Mouse (Mus musculus): ENCODE data around the gene Rpap3. TPM values are rescaled to one million over a fixed set of nuclear protein-coding genes. Genes with fewer than 3 reads are reported as not detected.
"Not testable (repeated sequence)": the region's sequence is repeated elsewhere in the genome, so short reads cannot be mapped to it uniquely, and the experiment has no call there.

Rpap3 gene
- polyA plus RNA-seq, 1 experiment from 2014 or later, result 44.1 TPM

GRCm38 (mm10) chr15:97672211-97672765 is 33.3 kb downstream of the Rpap3 start:
- Histone ChIP-seq H3K27me3 (ENCODE audit: control insufficient read depth, insufficient read depth, low read length) (no peaks in the 10 kb centered on the region), H3K4me1 (replicated peaks; ENCODE audit: control insufficient read depth, insufficient read depth, low read length) (0 out of 2 replicates have a peak, but pooled peaks cover 2% of the 10 kb centered on the region), H3K4me3 (ENCODE audit: low read depth, low read length) (no peak overlapping the region), H3K36me3 (ENCODE audit: control insufficient read depth, insufficient read depth, low read length) (peaks cover 10% of the 10 kb centered on the region; the same call in 1 of the 2 replicates), H3K9ac (ENCODE audit: low read depth, low read length) (no peak overlapping the region), H3K27ac (ENCODE audit: low read depth, low read length) (no peak overlapping the region), H3K9me3 (ENCODE audit: control insufficient read depth, low read length) (no peaks in the 10 kb centered on the region), H3K4me2 (replicated peaks; ENCODE audit: low read depth, low read length) (no peak overlapping the region)
- peak; percentile 48 for DNase-seq (ENCODE audit: low spot score)
- peak; percentile 56 for ATAC-seq (ENCODE audit: low FRiP score)
- WGBS, result 77% methylated on average over 9 of the region's 9 CpGs

DNA sequence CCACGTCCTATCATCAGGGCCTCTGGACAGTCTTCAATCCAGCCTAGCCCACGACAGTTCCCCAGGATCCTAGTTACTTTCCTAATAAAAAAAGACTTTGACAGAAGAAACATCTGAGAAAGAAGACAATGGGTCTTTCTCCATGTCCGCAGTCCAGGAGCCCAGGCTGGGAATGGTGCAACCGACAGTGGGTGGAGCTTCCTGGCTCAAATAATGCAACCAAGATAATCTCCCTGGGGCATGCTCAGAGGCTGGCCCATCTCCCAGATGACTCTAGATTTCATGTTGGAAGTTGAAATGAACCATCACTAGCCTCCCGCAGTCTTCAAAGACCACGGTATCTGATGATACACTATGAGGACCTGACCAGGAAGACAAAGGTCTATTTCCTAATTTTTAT is 35.1 kb downstream of the Rpap3 start:
- Histone ChIP-seq H3K9me3 (ENCODE audit: control insufficient read depth, low read length) (no peaks in the 10 kb centered on the region), H3K9ac (ENCODE audit: low read depth, low read length) (no peak overlapping the region), H3K27me3 (ENCODE audit: control insufficient read depth, insufficient read depth, low read length) (no peaks in the 10 kb centered on the region), H3K4me2 (replicated peaks; ENCODE audit: low read depth, low read length) (no peak overlapping the region), H3K4me3 (ENCODE audit: low read depth, low read length) (no peak overlapping the region), H3K36me3 (ENCODE audit: control insufficient read depth, insufficient read depth, low read length) (peaks cover 8% of the 10 kb centered on the region; the same call in 1 of the 2 replicates), H3K4me1 (replicated peaks; ENCODE audit: control insufficient read depth, insufficient read depth, low read length) (0 out of 2 replicates have a peak, but pooled peaks cover 2% of the 10 kb centered on the region), H3K27ac (ENCODE audit: low read depth, low read length) (no peak overlapping the region)
- 90% methylated on average over 6 of the region's 6 CpGs for WGBS
- ATAC-seq (ENCODE audit: low FRiP score), result no peak
- DNase-seq (ENCODE audit: low spot score), result no peak

DNA sequence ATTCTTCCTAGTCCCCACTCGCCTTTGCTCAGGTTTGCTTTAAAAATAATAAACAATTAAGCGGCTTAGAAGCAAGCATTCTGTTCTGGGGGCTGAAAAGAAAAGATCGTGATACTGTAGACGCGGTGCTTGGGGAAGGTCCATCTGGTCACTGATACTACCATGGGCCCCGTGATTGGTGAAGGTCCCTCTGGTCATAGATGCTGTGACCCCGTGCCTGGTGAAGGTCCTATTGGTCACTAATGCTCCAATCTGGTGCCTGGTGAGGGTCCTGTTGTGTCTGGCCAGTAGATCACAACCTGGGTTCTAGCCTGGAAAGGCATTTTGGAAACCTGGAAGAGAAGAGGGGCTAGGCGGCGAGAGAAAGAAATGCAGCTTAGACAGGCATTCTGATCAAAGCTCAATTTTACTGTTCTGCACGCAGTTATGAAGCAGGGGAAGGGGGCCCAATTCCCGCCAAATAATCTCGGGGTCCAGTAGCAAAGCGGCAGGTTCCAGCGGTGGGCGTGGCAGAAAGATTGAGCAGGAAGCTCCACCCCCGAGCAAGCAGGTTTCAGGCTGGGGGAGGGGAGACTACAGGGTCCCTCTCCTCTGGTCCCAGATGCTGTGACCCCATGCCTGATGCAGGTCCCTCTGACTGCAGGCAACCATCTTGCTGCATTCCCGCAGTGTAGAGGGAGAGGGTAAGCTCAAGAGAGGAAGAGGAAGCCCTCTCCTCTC is 37.3 kb downstream of the Rpap3 start:
- H3K9ac ChIP-seq (ENCODE audit: low read depth, low read length); H3K4me3 ChIP-seq (ENCODE audit: low read depth, low read length); H3K4me2 ChIP-seq (replicated peaks; ENCODE audit: low read depth, low read length); DNase-seq (ENCODE audit: low spot score); H3K9me3 ChIP-seq (ENCODE audit: control insufficient read depth, low read length); H3K4me1 ChIP-seq (replicated peaks; ENCODE audit: control insufficient read depth, insufficient read depth, low read length); ATAC-seq (ENCODE audit: low FRiP score); H3K36me3 ChIP-seq (ENCODE audit: control insufficient read depth, insufficient read depth, low read length); H3K27me3 ChIP-seq (ENCODE audit: control insufficient read depth, insufficient read depth, low read length); H3K27ac ChIP-seq (ENCODE audit: low read depth, low read length): not testable (repeated sequence)
- WGBS, result 71% methylated on average over 17 of the region's 17 CpGs

DNA sequence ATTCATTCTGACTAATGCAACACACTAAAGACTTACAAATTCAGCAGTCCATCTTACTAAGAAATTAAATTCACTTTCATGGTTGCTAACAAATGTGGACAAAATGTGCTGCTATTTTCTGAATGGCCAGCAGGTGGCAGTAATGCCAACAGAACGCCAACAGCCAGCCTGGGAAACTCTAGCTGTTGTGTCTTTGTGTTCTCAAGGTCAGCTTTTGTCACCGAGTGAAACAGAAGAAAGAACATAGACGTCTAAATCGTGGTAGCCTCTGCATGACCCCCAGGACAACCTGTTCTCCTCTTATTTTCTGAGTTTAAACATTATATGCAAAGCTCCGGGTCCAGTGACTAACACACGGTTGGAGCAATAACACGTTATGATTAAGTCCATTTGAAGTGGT is 38.2 kb downstream of the Rpap3 start:
- H3K4me3 ChIP-seq (ENCODE audit: low read depth, low read length), result no peak overlapping the region
- no peak overlapping the region for H3K4me2 ChIP-seq (replicated peaks; ENCODE audit: low read depth, low read length)
- 0 out of 2 replicates have a peak, but pooled peaks cover 2% of the 10 kb centered on the region for H3K4me1 ChIP-seq (replicated peaks; ENCODE audit: control insufficient read depth, insufficient read depth, low read length)
- WGBS, result 37% methylated on average over 7 of the region's 7 CpGs
- H3K36me3 ChIP-seq (ENCODE audit: control insufficient read depth, insufficient read depth, low read length), result no peaks in the 10 kb centered on the region
- ATAC-seq (ENCODE audit: low FRiP score) (no peak), DNase-seq (ENCODE audit: low spot score) (peak; percentile 89)
- no peak overlapping the region for H3K27ac ChIP-seq (ENCODE audit: low read depth, low read length)
- no peak overlapping the region for H3K9ac ChIP-seq (ENCODE audit: low read depth, low read length)
- H3K27me3 ChIP-seq (ENCODE audit: control insufficient read depth, insufficient read depth, low read length), result no peaks in the 10 kb centered on the region
- no peaks in the 10 kb centered on the region for H3K9me3 ChIP-seq (ENCODE audit: control insufficient read depth, low read length)

- DNase-seq (ENCODE audit: low spot score), result no peak
- Histone ChIP-seq H3K4me3 (ENCODE audit: low read depth, low read length) (no peak overlapping the region), H3K27ac (ENCODE audit: low read depth, low read length) (no peak overlapping the region), H3K36me3 (ENCODE audit: control insufficient read depth, insufficient read depth, low read length) (no peaks in the 10 kb centered on the region), H3K4me2 (replicated peaks; ENCODE audit: low read depth, low read length) (no peak overlapping the region), H3K27me3 (ENCODE audit: control insufficient read depth, insufficient read depth, low read length) (no peaks in the 10 kb centered on the region), H3K9ac (ENCODE audit: low read depth, low read length) (no peak overlapping the region), H3K9me3 (ENCODE audit: control insufficient read depth, low read length) (no peaks in the 10 kb centered on the region), H3K4me1 (replicated peaks; ENCODE audit: control insufficient read depth, insufficient read depth, low read length) (0 out of 2 replicates have a peak, but pooled peaks cover 2% of the 10 kb centered on the region)
- WGBS, result 93% methylated on average over 10 of the region's 10 CpGs
- no peak for ATAC-seq (ENCODE audit: low FRiP score)
Measured at GRCm38 (mm10) chr15:97666457-97666770, 39.2 kb downstream of the Rpap3 start.

DNA sequence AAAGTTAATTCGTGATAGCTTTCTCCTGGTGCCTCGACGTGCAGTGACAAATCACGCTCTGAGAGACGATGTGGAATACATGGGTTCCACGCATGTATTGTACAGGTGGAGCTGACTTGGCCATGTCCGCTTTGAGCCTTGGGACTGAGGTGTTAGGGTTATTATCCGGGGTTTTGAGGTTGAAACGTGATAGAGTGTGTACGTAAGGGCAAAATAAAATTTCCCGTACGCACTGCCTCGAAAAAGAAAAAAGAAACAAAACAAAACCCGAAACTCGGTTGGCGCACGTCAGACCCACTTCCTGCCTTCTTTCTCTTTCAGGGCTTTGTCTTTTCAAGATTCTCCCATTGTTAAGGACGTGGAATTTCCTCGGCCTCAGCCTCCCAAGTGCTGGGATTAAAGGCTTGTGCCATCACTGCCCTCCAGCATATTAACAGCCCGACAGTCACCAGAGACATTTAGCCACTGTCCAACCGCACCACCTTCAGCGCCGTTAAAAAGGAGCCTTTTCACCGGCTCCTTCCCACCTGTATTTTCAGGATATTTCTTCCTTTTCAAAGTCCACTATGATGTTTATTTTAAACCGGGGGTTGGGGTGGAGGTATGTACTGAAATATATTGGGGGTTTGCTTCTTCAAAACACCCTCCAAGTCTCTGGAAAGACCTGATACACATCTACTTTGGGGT is 39.7 kb downstream of the Rpap3 start:
- Histone ChIP-seq H3K27ac (ENCODE audit: low read depth, low read length) (no peak overlapping the region), H3K9ac (ENCODE audit: low read depth, low read length) (no peak overlapping the region), H3K4me2 (replicated peaks; ENCODE audit: low read depth, low read length) (no peak overlapping the region), H3K4me1 (replicated peaks; ENCODE audit: control insufficient read depth, insufficient read depth, low read length) (0 out of 2 replicates have a peak, but pooled peaks cover 2% of the 10 kb centered on the region), H3K36me3 (ENCODE audit: control insufficient read depth, insufficient read depth, low read length) (no peaks in the 10 kb centered on the region), H3K27me3 (ENCODE audit: control insufficient read depth, insufficient read depth, low read length) (no peaks in the 10 kb centered on the region), H3K9me3 (ENCODE audit: control insufficient read depth, low read length) (no peaks in the 10 kb centered on the region), H3K4me3 (ENCODE audit: low read depth, low read length) (no peak overlapping the region)
- ATAC-seq (ENCODE audit: low FRiP score), result no peak
- no peak for DNase-seq (ENCODE audit: low spot score)
- 72% methylated on average over 25 of the region's 25 CpGs for WGBS

DNA sequence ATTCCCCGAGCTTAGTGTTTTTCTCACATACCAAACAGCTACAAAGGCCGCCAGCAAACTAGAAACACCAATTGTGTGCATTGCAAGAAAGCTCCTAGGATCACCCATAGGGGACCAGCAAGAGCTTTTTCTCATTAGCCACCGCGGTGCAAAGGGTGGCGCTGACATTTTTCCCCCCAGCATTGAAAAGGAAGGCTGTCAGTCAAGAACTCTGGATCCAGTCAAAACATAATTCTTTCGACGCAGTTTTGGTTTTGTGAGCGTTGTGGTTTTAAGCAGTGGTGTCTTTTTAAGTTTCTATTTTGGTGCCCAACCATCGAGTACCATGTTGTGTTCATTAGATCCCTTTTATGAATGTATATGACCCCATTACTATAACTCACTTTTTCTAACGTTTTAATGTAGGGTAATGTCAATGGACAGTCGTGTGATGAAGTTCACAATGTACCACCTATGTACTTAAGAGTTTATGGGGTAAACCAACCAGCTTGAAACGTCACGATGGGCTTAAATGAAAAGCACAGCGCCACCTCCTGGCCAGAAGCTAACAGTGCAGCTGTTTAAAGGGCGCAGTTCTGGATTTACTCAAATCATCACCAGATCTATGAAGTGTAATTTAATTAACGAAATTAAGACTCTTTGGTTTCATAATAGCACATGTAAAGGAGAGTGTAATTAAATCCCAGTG is 40.5 kb downstream of the Rpap3 start:
- Histone ChIP-seq H3K9me3 (ENCODE audit: control insufficient read depth, low read length) (no peaks in the 10 kb centered on the region), H3K36me3 (ENCODE audit: control insufficient read depth, insufficient read depth, low read length) (no peaks in the 10 kb centered on the region), H3K4me2 (replicated peaks; ENCODE audit: low read depth, low read length) (no peak overlapping the region), H3K9ac (ENCODE audit: low read depth, low read length) (no peak overlapping the region), H3K4me3 (ENCODE audit: low read depth, low read length) (no peak overlapping the region), H3K4me1 (replicated peaks; ENCODE audit: control insufficient read depth, insufficient read depth, low read length) (0 out of 2 replicates have a peak, but pooled peaks cover 2% of the 10 kb centered on the region), H3K27ac (ENCODE audit: low read depth, low read length) (no peak overlapping the region), H3K27me3 (ENCODE audit: control insufficient read depth, insufficient read depth, low read length) (no peaks in the 10 kb centered on the region)
- 61% methylated on average over 16 of the region's 16 CpGs for WGBS
- DNase-seq (ENCODE audit: low spot score), result peak; percentile 50
- ATAC-seq (ENCODE audit: low FRiP score), result no peak

DNA sequence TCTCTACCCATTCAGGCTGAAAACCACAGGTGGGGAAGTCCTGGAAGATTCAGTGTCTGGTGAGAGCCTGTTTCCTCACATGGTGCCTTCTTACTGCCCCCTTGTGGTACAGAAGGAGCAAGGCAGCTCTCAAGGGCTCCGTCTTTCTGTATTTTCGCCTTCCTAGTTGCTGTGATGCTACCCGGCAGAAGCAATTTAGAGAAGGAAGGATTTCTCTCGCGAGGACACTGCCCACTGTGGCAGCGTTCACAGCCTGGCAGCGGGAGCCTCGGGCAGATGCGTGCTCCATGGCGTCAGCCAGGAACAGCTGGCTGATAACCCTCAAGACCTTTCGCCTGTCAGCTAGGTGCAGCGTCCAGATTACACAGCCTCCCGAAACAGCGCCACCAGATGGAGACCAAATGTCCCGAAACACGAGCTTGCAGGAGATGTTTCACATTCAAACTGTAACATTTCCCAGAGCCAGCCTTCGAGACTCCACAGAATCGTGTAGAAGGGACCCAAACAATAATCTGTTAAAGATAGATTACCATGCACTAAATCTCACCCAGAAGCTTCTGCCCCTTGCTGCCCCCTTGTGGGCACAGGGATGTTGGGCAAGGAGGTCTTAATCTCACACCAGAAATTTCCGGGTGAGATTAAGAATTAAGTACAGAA is 41.7 kb downstream of the Rpap3 start:
- Histone ChIP-seq H3K27ac (ENCODE audit: low read depth, low read length) (no peak overlapping the region), H3K9ac (ENCODE audit: low read depth, low read length) (peak overlapping the region; percentile 37; the same call in 1 of the 2 replicates), H3K27me3 (ENCODE audit: control insufficient read depth, insufficient read depth, low read length) (no peaks in the 10 kb centered on the region), H3K4me2 (replicated peaks; ENCODE audit: low read depth, low read length) (peak overlapping the region; percentile 60), H3K4me1 (replicated peaks; ENCODE audit: control insufficient read depth, insufficient read depth, low read length) (0 out of 2 replicates have a peak, but pooled peaks cover 2% of the 10 kb centered on the region), H3K36me3 (ENCODE audit: control insufficient read depth, insufficient read depth, low read length) (no peaks in the 10 kb centered on the region), H3K4me3 (ENCODE audit: low read depth, low read length) (peak overlapping the region; percentile 38), H3K9me3 (ENCODE audit: control insufficient read depth, low read length) (no peaks in the 10 kb centered on the region)
- DNase-seq (ENCODE audit: low spot score), result peak; percentile 84
- WGBS, result 10% methylated on average over 19 of the region's 19 CpGs
- peak; percentile 63 for ATAC-seq (ENCODE audit: low FRiP score)
